ENCODE assay signal across 8 mouse cellular contexts in the genomic region with DNA sequence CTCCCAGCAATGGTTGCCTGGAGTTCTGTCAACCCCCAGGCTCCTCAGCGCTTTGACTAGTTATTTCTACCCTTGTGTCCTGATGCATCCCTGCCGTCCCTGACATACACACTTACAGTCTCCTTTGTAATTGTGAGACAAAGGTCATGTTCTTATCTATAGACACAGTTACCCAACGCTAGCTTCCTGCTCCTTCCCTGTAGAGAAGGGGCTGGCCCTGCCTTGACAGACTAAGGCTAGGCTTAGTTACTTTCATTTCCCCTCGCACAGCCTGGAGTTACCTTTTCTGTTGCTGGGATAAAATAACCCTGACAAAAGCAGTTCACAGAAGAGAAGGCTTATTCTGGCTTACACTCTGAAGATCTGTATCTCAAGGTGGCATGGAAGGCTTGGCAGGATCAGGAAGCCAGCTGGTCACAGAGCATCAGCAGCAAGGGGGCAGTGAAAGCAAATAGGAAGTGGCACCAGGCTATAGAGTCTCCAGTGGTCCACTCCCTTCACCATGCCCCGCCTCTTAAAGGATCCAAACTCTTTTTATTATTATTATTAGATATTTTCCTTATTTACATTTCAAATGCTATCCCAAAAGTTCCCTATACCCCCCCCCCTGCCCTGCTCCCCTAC. TPM values are rescaled to one million over a fixed set of nuclear protein-coding genes. Genes with fewer than 3 reads are reported as not detected.
DNase-seq lines count a peak whose midpoint lies in the region; ATAC-seq and TF ChIP-seq lines count a peak whose summit lies in the region.
"Not testable (repeated sequence)": the region's sequence is repeated elsewhere in the genome, so short reads cannot be mapped to it uniquely, and the experiment has no call there.

No protein-coding gene starts in this region.

- WGBS in large intestine, adult 2 months, result 18% methylated on average over 5 of the region's 5 CpGs
- WGBS in liver, postnatal 0 days (ENCODE audit: insufficient replicate concordance), result 26% methylated on average over 5 of the region's 5 CpGs
- 71% methylated on average over 5 of the region's 5 CpGs for WGBS in stomach, postnatal 0 days

- TF ChIP-seq CTCF in MEL (IDR thresholded peaks at IDR 0.05 in 2 of 3, conservative IDR thresholded peaks at IDR 0.05 in 1 of 3; ENCODE audit: control insufficient read depth in 1 of 3, insufficient read depth in 1 of 3, low read depth in 2 of 3, low read length in 3 of 3, poor library complexity in 1 of 3, severe bottlenecking in 1 of 3), result not testable (repeated sequence)
- TF ChIP-seq CTCF in liver, postnatal 0 days (IDR thresholded peaks at IDR 0.05; ENCODE audit: low read depth), result peak; percentile 25
- 0 out of 2 replicates have a peak, but pooled peaks have one; percentile 6 for TF ChIP-seq CTCF in stomach, postnatal 0 days (IDR thresholded peaks at IDR 0.05; ENCODE audit: low read depth)

- H3K9me3 ChIP-seq in MEL (replicated peaks; ENCODE audit: insufficient read depth, low read length); liver, postnatal 0 days (ENCODE audit: low read length); stomach, postnatal 0 days (ENCODE audit: control insufficient read depth, low read length): not testable (repeated sequence)

- not testable (repeated sequence) for H3K79me2 ChIP-seq in MEL (ENCODE audit: control insufficient read depth, insufficient read depth, low read length, poor library complexity)

- ATAC-seq in liver, postnatal 0 days, result peak; percentile 75
- peak; percentile 95 for ATAC-seq in megakaryocyte-erythroid progenitor cell, adult 5-6 weeks (replicated peaks; ENCODE audit: low FRiP score, low TSS enrichment, poor library complexity, severe bottlenecking)
- peak; percentile 78; the same call in 1 of the 2 replicates for ATAC-seq in stomach, postnatal 0 days (ENCODE audit: low FRiP score, low TSS enrichment)

- not testable (repeated sequence) for H3K4me2 ChIP-seq in liver, postnatal 0 days (ENCODE audit: low read depth, low read length); stomach, postnatal 0 days (replicated peaks; ENCODE audit: low read depth)

- H3K4me1 ChIP-seq in MEL (ENCODE audit: control insufficient read depth in 1 of 2, insufficient read depth in 2 of 2, low read length in 2 of 2); brown adipose tissue, adult 24 weeks (ENCODE audit: control insufficient read depth, insufficient read depth, insufficient read length, low read length); liver, postnatal 0 days (ENCODE audit: insufficient read depth); stomach, postnatal 0 days (replicated peaks; ENCODE audit: control insufficient read depth, insufficient read depth): not testable (repeated sequence)

- H3K9ac ChIP-seq in MEL (ENCODE audit: control insufficient read depth, low read depth, low read length, poor library complexity, severe bottlenecking); liver, postnatal 0 days (replicated peaks); stomach, postnatal 0 days (ENCODE audit: low read length): not testable (repeated sequence)

- peak; percentile 19 for DNase-seq in 3T3-L1 (ENCODE audit: low read depth, low spot score)
- DNase-seq in MEL (ENCODE audit: low read depth, low spot score), result peak; percentile 12
- peak; percentile 0 for DNase-seq in heart, adult 8-10 months (ENCODE audit: low spot score)
- DNase-seq in large intestine, adult 2 months (ENCODE audit: low read depth, low spot score), result peak; percentile 38
- DNase-seq in liver, postnatal 0 days, result peak; percentile 20
- DNase-seq in stomach, postnatal 0 days (ENCODE audit: low spot score), result not testable (repeated sequence)

- not testable (repeated sequence) for TF ChIP-seq EP300 in MEL (IDR thresholded peaks at IDR 0.05; ENCODE audit: low read depth in 1 of 2, low read length in 2 of 2); liver, postnatal 0 days (IDR thresholded peaks at IDR 0.05; ENCODE audit: low read depth); stomach, postnatal 0 days (optimal IDR thresholded peaks at IDR 0.05)

- not testable (repeated sequence) for TF ChIP-seq RAD21 in MEL (IDR thresholded peaks at IDR 0.05; ENCODE audit: low read depth, low read length)

- TF ChIP-seq POLR2A in MEL (IDR thresholded peaks at IDR 0.05; ENCODE audit: control insufficient read depth in 1 of 2, insufficient read depth in 1 of 2, low read depth in 1 of 2, low read length in 2 of 2, poor library complexity in 1 of 2), result not testable (repeated sequence)

- peak overlapping the region; percentile 20 to 32; a peak in 2 of 4 replicates for H3K4me3 ChIP-seq in MEL (ENCODE audit: control insufficient read depth in 1 of 2, insufficient read depth in 1 of 2, low read depth in 2 of 2, low read length in 2 of 2)
- peak overlapping the region; percentile 34 for H3K4me3 ChIP-seq in brown adipose tissue, adult 24 weeks (ENCODE audit: insufficient read depth, low read depth, low read length)
- H3K4me3 ChIP-seq in liver, postnatal 0 days (ENCODE audit: low read depth, low read length); stomach, postnatal 0 days (ENCODE audit: low read depth, low read length): not testable (repeated sequence)

- H3K36me3 ChIP-seq in MEL (ENCODE audit: control insufficient read depth in 1 of 2, insufficient read depth in 2 of 2, low read length in 2 of 2); liver, postnatal 0 days (replicated peaks; ENCODE audit: insufficient read depth, low read length); stomach, postnatal 0 days (ENCODE audit: control insufficient read depth, insufficient read depth, low read length): not testable (repeated sequence)

- not testable (repeated sequence) for H3K27ac ChIP-seq in MEL (ENCODE audit: control insufficient read depth, low read depth, low read length); brown adipose tissue, adult 24 weeks (replicated peaks; ENCODE audit: low read depth, low read length); liver, postnatal 0 days (ENCODE audit: low read depth); stomach, postnatal 0 days (replicated peaks)

- not testable (repeated sequence) for H3K27me3 ChIP-seq in MEL (ENCODE audit: control insufficient read depth in 1 of 2, insufficient read depth in 2 of 2, low read length in 2 of 2); liver, postnatal 0 days (ENCODE audit: insufficient read depth, low read length); stomach, postnatal 0 days (ENCODE audit: control insufficient read depth, insufficient read depth, low read length)

RNA-seq across cellular contexts. Expression of a gene that starts 0.9 kb away (rescaled TPM):
- total RNA-seq in MEL (2012; rRNA removed), result under 0.01 and 0.07 TPM in 2 replicates
- polyA plus RNA-seq in MEL (2012; ENCODE audit: insufficient read depth in 1 of 2, insufficient read length in 2 of 2, low read depth in 1 of 2, low replicate concordance in 2 of 2, missing spikeins in 1 of 2), result under 1 TPM in 1 of 2 experiments, not detected in 1; 0.29 TPM
- polyA plus RNA-seq in brown adipose tissue, adult 24 weeks (2012; ENCODE audit: insufficient read depth, insufficient read length, missing spikeins), result 0.33 TPM in 1 of 2 replicates, not detected in the other
- total RNA-seq in heart, adult 8-10 months (2022), result under 1 TPM; 0.19 to 0.78 (median 0.36) TPM
- 38.8 and 59.2 TPM in 2 replicates for polyA plus RNA-seq in large intestine, adult 2 months (2012; rRNA removed)
- polyA plus RNA-seq in liver, postnatal 0 days (2015; fragmentation: Nextera tagmentation; extraction: Ambion mirVana), result 0.50 and 0.53 TPM in 2 replicates
- 3.2 and 5.2 TPM in 2 replicates for total RNA-seq in megakaryocyte-erythroid progenitor cell, adult 5-6 weeks (2014; fragmentation: Nextera tagmentation)
- 4.4 and 8.1 TPM in 2 replicates for total RNA-seq in megakaryocyte-erythroid progenitor cell, adult 5-6 weeks (2017)
- 0.40 and 0.50 TPM in 2 replicates for polyA plus RNA-seq in stomach, postnatal 0 days (2015; fragmentation: Nextera tagmentation; extraction: Ambion mirVana)

RNA-seq across cellular contexts. Expression of a gene that starts 45.1 kb away (rescaled TPM):
- 2.4 and 2.5 TPM in 2 replicates for total RNA-seq in MEL (2012; rRNA removed)
- 1 to 10 TPM in 1 of 2 experiments, not detected in 1; 4.0 TPM for polyA plus RNA-seq in MEL (2012; ENCODE audit: insufficient read depth in 1 of 2, insufficient read length in 2 of 2, low read depth in 1 of 2, low replicate concordance in 2 of 2, missing spikeins in 1 of 2)
- 0.79 TPM in 2 replicates for polyA plus RNA-seq in brown adipose tissue, adult 24 weeks (2012; ENCODE audit: insufficient read depth, insufficient read length, missing spikeins)
- 1 to 10 TPM in 1 of 4 experiments, under 1 TPM in 3; 0.50 to 1.1 (median 0.63) TPM for total RNA-seq in heart, adult 8-10 months (2022)
- polyA plus RNA-seq in large intestine, adult 2 months (2012; rRNA removed), result 14.4 and 22.0 TPM in 2 replicates
- polyA plus RNA-seq in liver, postnatal 0 days (2015; fragmentation: Nextera tagmentation; extraction: Ambion mirVana), result 1.1 and 1.4 TPM in 2 replicates
- 5.8 and 8.2 TPM in 2 replicates for total RNA-seq in megakaryocyte-erythroid progenitor cell, adult 5-6 weeks (2014; fragmentation: Nextera tagmentation)
- 6.7 and 7.1 TPM in 2 replicates for total RNA-seq in megakaryocyte-erythroid progenitor cell, adult 5-6 weeks (2017)
- polyA plus RNA-seq in stomach, postnatal 0 days (2015; fragmentation: Nextera tagmentation; extraction: Ambion mirVana), result 1.1 and 1.2 TPM in 2 replicates

Comparison
In these comparisons a context has a peak if more than half of its experiments do, and no peak if none do; other contexts are left out.
1. RNA of a gene that starts 0.9 kb away (polyA plus RNA-seq): 38.8 to 59.2 TPM in large intestine, adult 2 months; 0.50 to 0.53 TPM in liver, postnatal 0 days, 0.40 to 0.50 TPM in stomach, postnatal 0 days, 0.29 TPM in MEL and 0.33 TPM in brown adipose tissue, adult 24 weeks; every median in the first group is over 10 times any median in the second.
2. Peak in every context shown above with its lines, with median percentiles within 50 percentile points of each other: ATAC-seq.